Mouse (Mus musculus) liver, adult 2 months (tissue): ENCODE results near the gene Veph1.

Experiments
- CTCF ChIP-seq: fragments of 200-500 bp; IDR thresholded peaks from 2 replicates; pipeline ENCODE4 v1.5.1; 2011; ENCODE audit warnings: low read depth, low read length, control low read depth
- POLR2A ChIP-seq: fragments of 200-500 bp; IDR thresholded peaks from 2 replicates; pipeline ENCODE4 v1.6.1; 2011; ENCODE audit warnings: low read length, control low read depth; ENCODE audit not compliant: insufficient read depth; ENCODE audit errors: extremely low read depth

DNA sequence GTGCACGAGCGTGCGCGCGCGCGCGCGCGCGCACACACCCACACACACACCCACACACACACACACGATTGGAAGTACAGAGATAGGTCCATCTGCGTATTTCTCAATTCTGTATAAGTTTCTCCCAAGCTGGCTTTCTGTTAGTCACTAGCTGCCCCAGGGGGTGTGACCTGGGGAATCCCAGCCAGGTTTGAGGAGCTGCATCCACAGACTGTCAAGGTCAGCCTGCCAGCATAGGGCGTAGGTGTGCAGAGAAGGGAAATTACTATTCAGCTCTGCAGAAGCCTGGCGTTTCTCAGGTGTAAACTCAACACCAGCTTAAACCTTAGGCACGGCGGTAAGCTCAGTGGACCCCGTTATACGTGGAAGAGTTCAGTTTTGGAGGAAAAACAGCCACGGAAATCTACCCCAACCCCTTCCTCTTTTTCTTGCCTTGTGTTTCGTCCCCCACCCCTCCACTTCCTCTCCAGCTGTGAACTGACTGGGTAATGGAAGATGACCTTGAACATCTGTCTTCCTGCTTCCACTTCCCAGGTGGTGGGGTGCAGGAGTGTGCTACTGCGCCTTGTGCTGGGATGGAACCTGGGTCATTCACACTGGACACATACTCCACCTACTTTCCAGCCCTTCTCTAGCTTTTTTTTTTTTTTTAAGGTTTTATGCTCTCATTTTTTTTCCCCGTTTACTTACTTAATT is 218.5 kb downstream of the Veph1 start:
- TF ChIP-seq CTCF (no peak), POLR2A (no peak)
